Mouse (Mus musculus) testis, adult 2 months (tissue): ENCODE results near the gene Zfp467. TPM values are rescaled to one million over a fixed set of nuclear protein-coding genes. Genes with fewer than 3 reads are reported as not detected.

ENCODE experiments used
- H3K27ac ChIP-seq: fragments of 200-500 bp; 2 replicates; pipeline ENCODE4 v1.5.1; 2012; ENCODE audit warnings: low read depth, low read length; ENCODE audit not compliant: control insufficient read depth, insufficient read depth
- H3K27me3 ChIP-seq: fragments of 200-500 bp; 2 replicates; pipeline ENCODE4 v1.6.1; 2012; ENCODE audit warnings: mild to moderate bottlenecking, low read length, moderate library complexity; ENCODE audit not compliant: control insufficient read depth, insufficient read depth
- H3K36me3 ChIP-seq: fragments of 200-500 bp; 2 replicates; pipeline ENCODE4 v1.6.1; 2012; ENCODE audit warnings: mild to moderate bottlenecking, low read length; ENCODE audit not compliant: control insufficient read depth, insufficient read depth
- H3K4me1 ChIP-seq: fragments of 200-500 bp; 2 replicates; pipeline ENCODE4 v1.6.1; 2012; ENCODE audit warnings: low read length; ENCODE audit not compliant: control insufficient read depth, insufficient read depth
- H3K4me3 ChIP-seq: fragments of 200-500 bp; 2 replicates; pipeline ENCODE4 v1.5.1; 2012; ENCODE audit warnings: low read depth, mild to moderate bottlenecking, low read length, moderate library complexity, mixed read lengths; ENCODE audit not compliant: control insufficient read depth
- CTCF ChIP-seq: fragments of 200-500 bp; IDR thresholded peaks from 2 replicates; pipeline ENCODE4 v1.5.1; 2012; ENCODE audit warnings: low read depth, mild to moderate bottlenecking, inconsistent platforms, low read length, moderate library complexity; ENCODE audit not compliant: control insufficient read depth, insufficient read depth, insufficient replicate concordance
- POLR2A ChIP-seq: fragments of 200-500 bp; IDR thresholded peaks from 2 replicates; pipeline ENCODE4 v1.6.1; 2012; ENCODE audit warnings: low read depth, mild to moderate bottlenecking, inconsistent platforms, low read length, moderate library complexity; ENCODE audit not compliant: control insufficient read depth
- polyA plus RNA-seq: library from polyadenylated mRNA; depleted of rRNA; stranded (reverse); fragments of >200 nt; gene quantifications from 2 replicates; pipeline ENCODE4 v1.2.3, GENCODE M21; 2012

Gene Zfp467
- polyA plus RNA-seq, 1 experiment: 1.4 TPM

GRCm38 (mm10) chr6:48414886-48415285 is 30.7 kb downstream of the Zfp467 start:
- Histone ChIP-seq H3K4me1 (no peaks in the 10 kb centered on the region), H3K27me3 (no peaks in the 10 kb centered on the region), H3K36me3 (peaks cover 6% of the 10 kb centered on the region), H3K4me3 (no peak overlapping the region), H3K27ac (no peak overlapping the region)
- no peak for TF ChIP-seq POLR2A
- TF ChIP-seq CTCF: no peak

GRCm38 (mm10) chr6:48413081-48413480 is 32.5 kb downstream of the Zfp467 start:
- Histone ChIP-seq H3K4me1 (no peaks in the 10 kb centered on the region; the same call in 1 of the 2 replicates), H3K27ac (no peak overlapping the region), H3K4me3 (no peak overlapping the region), H3K27me3 (no peaks in the 10 kb centered on the region), H3K36me3 (peaks cover 11% of the 10 kb centered on the region)
- TF ChIP-seq CTCF (no peak), POLR2A (no peak)

GRCm38 (mm10) chr6:48412662-48413061 is 33.0 kb downstream of the Zfp467 start:
- no peak for TF ChIP-seq POLR2A
- TF ChIP-seq CTCF: no peak
- Histone ChIP-seq H3K27ac (no peak overlapping the region), H3K4me1 (no peaks in the 10 kb centered on the region; the same call in 1 of the 2 replicates), H3K36me3 (peaks cover 11% of the 10 kb centered on the region), H3K27me3 (no peaks in the 10 kb centered on the region), H3K4me3 (no peak overlapping the region)

GRCm38 (mm10) chr6:48412147-48412546 is 33.5 kb downstream of the Zfp467 start:
- H3K36me3 ChIP-seq: peaks cover 13% of the 10 kb centered on the region
- H3K4me3 ChIP-seq: no peak overlapping the region
- H3K4me1 ChIP-seq: no peaks in the 10 kb centered on the region; the same call in 1 of the 2 replicates
- no peak for TF ChIP-seq CTCF
- no peak for TF ChIP-seq POLR2A
- no peaks in the 10 kb centered on the region for H3K27me3 ChIP-seq
- H3K27ac ChIP-seq: no peak overlapping the region

GRCm38 (mm10) chr6:48411193-48412092 is 34.2 kb downstream of the Zfp467 start:
- H3K4me1 ChIP-seq: no peaks in the 10 kb centered on the region; the same call in 1 of the 2 replicates
- peaks cover 11% of the 10 kb centered on the region for H3K36me3 ChIP-seq
- no peak overlapping the region for H3K27ac ChIP-seq
- no peaks in the 10 kb centered on the region for H3K27me3 ChIP-seq
- no peak for TF ChIP-seq CTCF
- TF ChIP-seq POLR2A: no peak
- no peak overlapping the region for H3K4me3 ChIP-seq

- Histone ChIP-seq H3K4me1 (no peaks in the 10 kb centered on the region; the same call in 1 of the 2 replicates), H3K4me3 (no peak overlapping the region), H3K27me3 (no peaks in the 10 kb centered on the region), H3K27ac (no peak overlapping the region), H3K36me3 (peaks cover 9% of the 10 kb centered on the region)
- TF ChIP-seq POLR2A: no peak
- no peak for TF ChIP-seq CTCF
Observed at GRCm38 (mm10) chr6:48410551-48410950, 35.1 kb downstream of the Zfp467 start.

- TF ChIP-seq CTCF: no peak
- no peak for TF ChIP-seq POLR2A
- no peak overlapping the region for H3K4me3 ChIP-seq
- H3K4me1 ChIP-seq: no peaks in the 10 kb centered on the region; the same call in 1 of the 2 replicates
- H3K27ac ChIP-seq: no peak overlapping the region
- H3K27me3 ChIP-seq: no peaks in the 10 kb centered on the region
- peaks cover 13% of the 10 kb centered on the region for H3K36me3 ChIP-seq
Observed at GRCm38 (mm10) chr6:48409726-48410343, 35.8 kb downstream of the Zfp467 start.
